21 mouse cellular contexts compared by ENCODE assay signal in the genomic region with DNA sequence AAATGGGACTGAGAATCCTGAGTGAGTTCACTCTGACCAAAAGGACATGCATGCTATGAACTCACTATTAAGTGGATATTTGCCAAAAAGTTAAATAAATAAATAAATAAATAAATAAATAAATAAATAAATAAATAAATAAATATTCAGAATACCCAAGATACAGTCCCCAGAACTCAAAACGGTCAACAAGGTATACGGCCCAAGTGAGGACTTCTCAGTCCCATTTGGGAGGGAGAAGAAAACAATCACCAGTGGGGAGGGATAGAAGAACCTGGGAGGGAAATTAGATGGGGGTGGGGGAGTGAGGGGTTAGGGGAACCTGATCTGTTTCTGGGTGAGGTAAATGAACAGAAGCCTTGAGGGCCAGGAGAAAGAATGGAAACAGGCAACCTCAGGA.
A peak's percentile ranks its signal among the peaks of the same experiment; 100 is the strongest.
DNase-seq lines count a peak whose midpoint lies in the region; ATAC-seq and TF ChIP-seq lines count a peak whose summit lies in the region.
"Had no signal": no experiment of that assay in that cellular context is flagged by ENCODE, and none has a peak within 500 bp of the region (broad histone marks: within the 10 kb centered on the region; RNA-seq: fewer than 3 reads in every experiment).

No protein-coding gene starts in this region.

- no peaks in the 10 kb centered on the region for H3K9me3 ChIP-seq in embryonic facial prominence, embryonic 11.5 days (replicated peaks; ENCODE audit: control insufficient read depth, low read length)
- H3K9me3 ChIP-seq in embryonic facial prominence, embryonic 10.5 days: no peaks in the 10 kb centered on the region
- no peaks in the 10 kb centered on the region for H3K9me3 ChIP-seq in intestine, embryonic 14.5 days (ENCODE audit: control insufficient read depth, low read length)
- H3K9me3 ChIP-seq in intestine, embryonic 15.5 days: no peaks in the 10 kb centered on the region
- H3K9me3 ChIP-seq in midbrain, embryonic 11.5 days (ENCODE audit: control insufficient read depth, low read length): no peaks in the 10 kb centered on the region
- no peaks in the 10 kb centered on the region for H3K9me3 ChIP-seq in midbrain, postnatal 0 days (ENCODE audit: low read length)

- 0 out of 2 replicates have a peak, but pooled peaks have one; percentile 59 for ATAC-seq in embryonic facial prominence, embryonic 11.5 days (replicated peaks; ENCODE audit: insufficient number of reproducible peaks, low FRiP score, low TSS enrichment, low read depth)
- 0 out of 2 replicates have a peak, but pooled peaks have one; percentile 23 for ATAC-seq in intestine, embryonic 14.5 days (replicated peaks; ENCODE audit: low FRiP score, low TSS enrichment, low read depth)
- no peak for ATAC-seq in intestine, embryonic 15.5 days
- no peak for ATAC-seq in midbrain, embryonic 11.5 days (ENCODE audit: low FRiP score)
- no peak for ATAC-seq in midbrain, postnatal 0 days (ENCODE audit: low FRiP score)
- ATAC-seq: activated CD4-positive, CD25-positive, alpha-beta regulatory T cell, adult 4 months; CD4-positive, CD25-positive, alpha-beta regulatory T cell, adult 4 months; Patski had no signal

- TF ChIP-seq CTCF in midbrain, postnatal 0 days (IDR thresholded peaks at IDR 0.05): no peak

- WGBS in embryonic facial prominence, embryonic 11.5 days: 91% methylated on average over 2 of the region's 2 CpGs
- 98% methylated on average over 2 of the region's 2 CpGs for WGBS in embryonic facial prominence, embryonic 10.5 days
- 97% methylated on average over 2 of the region's 2 CpGs for WGBS in intestine, embryonic 14.5 days
- 93% methylated on average over 2 of the region's 2 CpGs for WGBS in intestine, embryonic 15.5 days
- WGBS in midbrain, embryonic 11.5 days: 96% methylated on average over 2 of the region's 2 CpGs
- 100% methylated on average over 2 of the region's 2 CpGs for whole genome bisulfite sequencing in midbrain, postnatal 0 days

- H3K27me3 ChIP-seq in embryonic facial prominence, embryonic 11.5 days (ENCODE audit: control insufficient read depth, insufficient read depth, low read length): no peaks in the 10 kb centered on the region
- H3K27me3 ChIP-seq in embryonic facial prominence, embryonic 10.5 days (replicated peaks; ENCODE audit: low read depth, poor library complexity, severe bottlenecking): no peaks in the 10 kb centered on the region
- H3K27me3 ChIP-seq in intestine, embryonic 14.5 days (replicated peaks; ENCODE audit: control insufficient read depth, insufficient read depth, low read length): no peaks in the 10 kb centered on the region
- no peaks in the 10 kb centered on the region for H3K27me3 ChIP-seq in intestine, embryonic 15.5 days (replicated peaks)
- no peaks in the 10 kb centered on the region for H3K27me3 ChIP-seq in midbrain, embryonic 11.5 days (ENCODE audit: control insufficient read depth, insufficient read depth, low read length)
- H3K27me3 ChIP-seq in midbrain, postnatal 0 days (ENCODE audit: insufficient read depth, low read length): no peaks in the 10 kb centered on the region
- H3K27me3 ChIP-seq: CH12.LX, Patski had no signal

- H3K4me3 ChIP-seq in embryonic facial prominence, embryonic 11.5 days (ENCODE audit: low read depth, low read length): no peak overlapping the region
- no peak overlapping the region for H3K4me3 ChIP-seq in embryonic facial prominence, embryonic 10.5 days
- no peak overlapping the region for H3K4me3 ChIP-seq in intestine, embryonic 14.5 days (ENCODE audit: low read depth, low read length)
- H3K4me3 ChIP-seq in intestine, embryonic 15.5 days (replicated peaks): no peak overlapping the region
- H3K4me3 ChIP-seq in midbrain, embryonic 11.5 days (ENCODE audit: low read depth, low read length): no peak overlapping the region
- H3K4me3 ChIP-seq in midbrain, postnatal 0 days (ENCODE audit: low read depth, low read length): no peak overlapping the region

- no peak overlapping the region for H3K9ac ChIP-seq in embryonic facial prominence, embryonic 11.5 days (replicated peaks; ENCODE audit: low read length)
- no peak overlapping the region for H3K9ac ChIP-seq in intestine, embryonic 14.5 days (ENCODE audit: low read length)
- H3K9ac ChIP-seq in intestine, embryonic 15.5 days: no peak overlapping the region
- H3K9ac ChIP-seq in midbrain, embryonic 11.5 days (ENCODE audit: low read length): no peak overlapping the region
- no peak overlapping the region for H3K9ac ChIP-seq in midbrain, postnatal 0 days (replicated peaks; ENCODE audit: low read length, poor library complexity, severe bottlenecking)

- no peak overlapping the region for H3K27ac ChIP-seq in embryonic facial prominence, embryonic 11.5 days (replicated peaks; ENCODE audit: low read depth, low read length)
- no peak overlapping the region for H3K27ac ChIP-seq in embryonic facial prominence, embryonic 10.5 days (replicated peaks)
- no peak overlapping the region for H3K27ac ChIP-seq in intestine, embryonic 14.5 days (ENCODE audit: low read depth)
- H3K27ac ChIP-seq in intestine, embryonic 15.5 days: no peak overlapping the region
- no peak overlapping the region for H3K27ac ChIP-seq in midbrain, embryonic 11.5 days (ENCODE audit: low read depth, low read length)
- H3K27ac ChIP-seq in midbrain, postnatal 0 days (ENCODE audit: low read depth, low read length): no peak overlapping the region

- DNase-seq in embryonic facial prominence, embryonic 11.5 days (ENCODE audit: low spot score): no peak
- no peak for DNase-seq in embryonic facial prominence, embryonic 10.5 days (ENCODE audit: low spot score)
- no peak for DNase-seq in intestine, embryonic 14.5 days (ENCODE audit: low spot score)
- DNase-seq in midbrain, embryonic 11.5 days (ENCODE audit: low spot score, missing footprints): peak; percentile 76
- no peak for DNase-seq in midbrain, postnatal 0 days (ENCODE audit: low spot score)
- DNase-seq: adrenal gland, adult 2 months; adrenal gland, adult 8-10 months; adrenal gland, postnatal 10 days; adrenal gland, postnatal 14 days; adrenal gland, postnatal 25 days; adrenal gland, postnatal 36 days; B cell, adult 2 months; cerebellum, adult 11 months; cerebellum, adult 11-12 months; cerebellum, adult 18-20 months had no signal

- H3K4me2 ChIP-seq in embryonic facial prominence, embryonic 11.5 days (ENCODE audit: low read depth, low read length): no peak overlapping the region
- no peak overlapping the region for H3K4me2 ChIP-seq in intestine, embryonic 14.5 days (ENCODE audit: low read length)
- H3K4me2 ChIP-seq in intestine, embryonic 15.5 days (replicated peaks): no peak overlapping the region
- H3K4me2 ChIP-seq in midbrain, embryonic 11.5 days: no peak overlapping the region
- no peak overlapping the region for H3K4me2 ChIP-seq in midbrain, postnatal 0 days (ENCODE audit: low read depth, low read length, poor library complexity, severe bottlenecking)

- H3K36me3 ChIP-seq in embryonic facial prominence, embryonic 11.5 days (replicated peaks; ENCODE audit: control insufficient read depth, insufficient read depth, low read depth, low read length): no peaks in the 10 kb centered on the region
- no peaks in the 10 kb centered on the region for H3K36me3 ChIP-seq in embryonic facial prominence, embryonic 10.5 days (replicated peaks)
- no peaks in the 10 kb centered on the region for H3K36me3 ChIP-seq in intestine, embryonic 14.5 days (ENCODE audit: control insufficient read depth, insufficient read depth, low read length)
- no peaks in the 10 kb centered on the region for H3K36me3 ChIP-seq in intestine, embryonic 15.5 days
- H3K36me3 ChIP-seq in midbrain, embryonic 11.5 days (ENCODE audit: control insufficient read depth, insufficient read depth, low read length): no peaks in the 10 kb centered on the region
- no peaks in the 10 kb centered on the region for H3K36me3 ChIP-seq in midbrain, postnatal 0 days (ENCODE audit: insufficient read depth, low read length)
- H3K36me3 ChIP-seq: G1E had no signal

- H3K4me1 ChIP-seq in embryonic facial prominence, embryonic 11.5 days (ENCODE audit: control insufficient read depth, insufficient read depth, low read length): no peaks in the 10 kb centered on the region
- no peaks in the 10 kb centered on the region for H3K4me1 ChIP-seq in embryonic facial prominence, embryonic 10.5 days
- H3K4me1 ChIP-seq in intestine, embryonic 14.5 days (replicated peaks; ENCODE audit: control insufficient read depth, insufficient read depth, low read length): no peaks in the 10 kb centered on the region
- no peaks in the 10 kb centered on the region for H3K4me1 ChIP-seq in intestine, embryonic 15.5 days (replicated peaks)
- H3K4me1 ChIP-seq in midbrain, embryonic 11.5 days (ENCODE audit: control insufficient read depth, insufficient read depth, low read length): no peaks in the 10 kb centered on the region
- H3K4me1 ChIP-seq in midbrain, postnatal 0 days (ENCODE audit: insufficient read depth, low read length): no peaks in the 10 kb centered on the region

Comparison
In these comparisons a context has a peak if more than half of its experiments do, and no peak if none do; other contexts are left out.
1. ATAC-seq: peak in embryonic facial prominence, embryonic 11.5 days (single experiment) and intestine, embryonic 14.5 days (single experiment); none in intestine, embryonic 15.5 days (single experiment), midbrain, embryonic 11.5 days (single experiment) and midbrain, postnatal 0 days (single experiment).